Mouse (Mus musculus) brain, adult 10 weeks (tissue): ENCODE measurements around the gene Atp11c. TPM values are rescaled to one million over a fixed set of nuclear protein-coding genes. Genes with fewer than 3 reads are reported as not detected.

ENCODE experiments used
- polyA plus RNA-seq: library from polyadenylated mRNA; stranded (reverse); fragments of 350-450 nt; fragmentation: Illumina TruSeq; extraction: RNeasy Lipid Tissue Mini Kit (QIAGEN cat#74804); gene quantifications from one replicate; pipeline ENCODE4 v1.2.3, GENCODE M21; 2015; ENCODE audit warnings: low read depth, low replicate concordance

Gene Atp11c
- 7.2 TPM for polyA plus RNA-seq

GRCm38 (mm10) chrX:60592598-60592997, at the start of gene Atp11c:
Gene Atp11c, minus strand, starts transcription at chrX:60592698.

DNA sequence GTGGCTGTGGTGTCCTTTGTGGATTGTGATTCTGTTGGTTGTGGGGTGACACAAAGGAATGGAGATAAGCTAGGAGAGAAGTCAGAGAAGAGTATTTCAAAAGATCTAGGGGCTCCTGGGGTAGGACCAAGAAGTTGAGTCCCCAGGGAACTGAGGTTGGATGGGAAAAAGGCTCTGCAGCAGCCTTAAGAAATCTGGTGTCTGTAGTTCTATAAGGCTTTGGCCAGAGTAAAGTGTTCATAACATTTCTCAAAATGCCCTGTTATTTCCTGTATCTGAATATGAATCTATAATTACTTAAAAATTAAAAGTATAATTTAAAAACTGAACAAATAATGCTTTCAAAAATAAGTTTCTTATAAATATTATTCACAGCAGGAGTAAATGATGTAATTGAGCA, 53.3 kb downstream of the Atp11c start, which contains the start of gene Gm7073:
Gene Gm7073, minus strand, starts transcription at position 101 of the 400 bp plus-strand sequence.

DNA sequence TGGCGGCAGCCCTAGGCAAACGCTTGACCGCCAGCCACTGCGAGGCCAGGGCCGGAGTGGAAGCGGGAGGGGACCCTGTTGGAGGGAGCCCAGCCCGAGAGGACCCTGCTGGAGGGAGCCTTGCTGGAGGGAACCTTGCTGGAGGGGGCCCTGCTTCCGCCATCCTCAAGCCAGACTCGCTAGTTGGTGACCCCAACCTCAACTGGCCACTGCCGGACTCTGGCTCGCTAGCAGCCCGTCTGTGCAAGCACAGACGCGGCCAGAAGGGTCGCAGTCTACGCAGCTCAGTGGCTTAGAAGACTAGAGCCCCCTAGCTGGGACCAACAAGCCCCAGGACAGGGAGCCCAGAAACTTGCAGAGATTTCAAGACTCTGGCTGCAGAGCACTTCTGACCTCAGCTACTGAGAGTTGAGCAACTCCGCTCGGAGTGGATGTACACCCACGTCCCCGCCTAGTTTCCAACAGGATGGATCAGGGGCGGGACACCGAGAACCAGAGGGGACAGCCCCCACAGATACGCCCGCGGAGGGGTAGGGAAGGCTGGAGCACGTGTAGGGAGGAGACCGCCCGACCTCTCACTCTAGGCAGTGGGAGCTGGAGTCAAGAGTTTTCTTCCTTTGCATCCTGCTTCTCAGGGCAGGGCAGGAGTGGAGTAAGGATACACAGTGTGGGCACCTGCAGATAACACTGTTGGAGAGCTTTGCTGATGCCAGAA, 413.6 kb downstream of the Atp11c start, which contains the start of gene Mcf2:
Gene Mcf2, minus strand, starts transcription at position 346 of the 715 bp plus-strand sequence.

Other genes starting within 250 kb of the Atp11c start
- gene Gm7073, start 53.4 kb downstream of the Atp11c start, polyA plus RNA-seq: not detected